Mouse (Mus musculus) left cerebral cortex, postnatal 25 days (tissue): ENCODE measurements around the gene 5031439G07Rik. TPM values are rescaled to one million over a fixed set of nuclear protein-coding genes. Genes with fewer than 3 reads are reported as not detected.
"Not testable (repeated sequence)": the region's sequence is repeated elsewhere in the genome, so short reads cannot be mapped to it uniquely, and the experiment has no call there.

Source experiments
- DNase-seq, 2 experiments: peaks; one replicate each; pipeline ENCODE4 v3.0.0; 2022; ENCODE audit warnings: low spot score in 2 of 2, mixed read lengths in 1 of 2
- intact Hi-C: fragments of 180-260 bp; cut with DNase I; formaldehyde crosslinking; loops from one replicate; pipeline ENCODE4 v1.15.1; 2025
- microRNA-seq, 2 experiments: library from miRNA; unstranded; fragments of <30 nt; microRNA quantifications; one replicate each; pipeline ENCODE4 v1.2.0; 2022
- total RNA-seq, 2 experiments: library from RNA; stranded (reverse); gene quantifications; 2 replicates each; pipeline ENCODE4 v1.2.3; 2021

Gene 5031439G07Rik
- total RNA-seq, 2 experiments from 2014 or later: 77.7 to 82.7 TPM

- no peak for DNase-seq
- intact Hi-C loops: no loop called here
These were observed 84.4 kb downstream of the 5031439G07Rik start for GRCm38 (mm10) chr15:84903843-84904385.

GRCm38 (mm10) chr15:84898077-84898476, 90.3 kb downstream of the 5031439G07Rik start:
- intact Hi-C loops: loop anchor here (10.0 kb wide), 1 partner anchor 223 kb away; no protein-coding TSS in a partner anchor
- DNase-seq: no peak

- intact Hi-C loops: loop anchor here (10.0 kb wide), 1 partner anchor 222 kb away; no protein-coding TSS in a partner anchor
- DNase-seq: no peak
These were observed 91.7 kb downstream of the 5031439G07Rik start for GRCm38 (mm10) chr15:84896664-84897063.

- intact Hi-C loops: loop anchor here (10.0 kb wide), 1 partner anchor 221 kb away; no protein-coding TSS in a partner anchor
These were observed 92.1 kb downstream of the 5031439G07Rik start for GRCm38 (mm10) chr15:84896216-84896615.

More at GRCm38 (mm10) chr15:84896216-84896615, 92.1 kb downstream of the 5031439G07Rik start:
- DNase-seq: not testable (repeated sequence)

Small RNAs within 50 kb of the gene (microRNA-seq; reads per million reads assigned to microRNA genes)
- gene Mir1249: 982 to 1,336 reads per million in 2 experiments

Other genes with a start within 250 kb of the 5031439G07Rik start
- 10 to 100 TPM; 14.2 to 16.9 TPM for gene Phf21b, start 132.5 kb downstream of the 5031439G07Rik start, total RNA-seq
- 1 to 10 TPM; 1.1 to 1.2 TPM for gene Gm29666, start 68.5 kb downstream of the 5031439G07Rik start, total RNA-seq
- 10 to 100 TPM; 32.5 to 34.5 TPM for gene Nup50, start 65.1 kb downstream of the 5031439G07Rik start, total RNA-seq
- not detected for gene Upk3a, start 28.6 kb upstream of the 5031439G07Rik start, total RNA-seq
- 10 to 100 TPM; 22.7 to 23.5 TPM for gene Fam118a, start 40.4 kb upstream of the 5031439G07Rik start, total RNA-seq
- not detected for gene Smc1b, start 143.4 kb upstream of the 5031439G07Rik start, total RNA-seq
- gene Ribc2, start 143.5 kb upstream of the 5031439G07Rik start, total RNA-seq: not detected
- gene Fbln1, start 217.4 kb upstream of the 5031439G07Rik start, total RNA-seq: 10 to 100 TPM; 10.3 to 10.8 TPM